Comparison of ENCODE assay signal across 22 mouse cellular contexts in genomic region chr1:4570730-4571129, GRCm38 (mm10).
DNase-seq lines count a peak whose midpoint lies in the region; ATAC-seq and TF ChIP-seq lines count a peak whose summit lies in the region.
"Had no signal": no experiment of that assay in that cellular context is flagged by ENCODE, and none has a peak within 500 bp of the region (broad histone marks: within the 10 kb centered on the region; RNA-seq: fewer than 3 reads in every experiment).

No protein-coding gene starts in this region.

- H3K36me3 ChIP-seq in heart, embryonic 14.5 days (ENCODE audit: control insufficient read depth, insufficient read depth, low read length), result no peaks in the 10 kb centered on the region
- H3K36me3 ChIP-seq in heart, embryonic 11.5 days (ENCODE audit: control insufficient read depth, insufficient read depth, low read length), result no peaks in the 10 kb centered on the region
- no peaks in the 10 kb centered on the region for H3K36me3 ChIP-seq in kidney, embryonic 14.5 days (ENCODE audit: control insufficient read depth, insufficient read depth, low read length)
- H3K36me3 ChIP-seq: embryonic facial prominence, embryonic 10.5 days; embryonic facial prominence, embryonic 15.5 days; stomach, embryonic 15.5 days had no signal

- no peak overlapping the region for H3K9ac ChIP-seq in heart, embryonic 14.5 days (ENCODE audit: low read length)
- no peak overlapping the region for H3K9ac ChIP-seq in heart, embryonic 11.5 days (ENCODE audit: low read depth, low read length)
- H3K9ac ChIP-seq in kidney, embryonic 14.5 days (ENCODE audit: low read depth, low read length), result no peak overlapping the region
- H3K9ac ChIP-seq: liver, embryonic 14.5 days had no signal

- H3K27ac ChIP-seq in heart, embryonic 14.5 days (replicated peaks in 1 of 2; ENCODE audit: control insufficient read depth in 1 of 2, insufficient read depth in 1 of 2, low read depth in 2 of 2, low read length in 2 of 2), result no peak overlapping the region
- no peak overlapping the region for H3K27ac ChIP-seq in heart, embryonic 11.5 days (ENCODE audit: low read depth, low read length)
- H3K27ac ChIP-seq in kidney, embryonic 14.5 days (ENCODE audit: low read depth, low read length), result no peak overlapping the region
- H3K27ac ChIP-seq: embryonic facial prominence, embryonic 15.5 days; liver, embryonic 14.5 days; macrophage had no signal

- DNase-seq in kidney, adult 9 months, result peak; percentile 19
- DNase-seq in 416B (ENCODE audit: low read depth), result peak; percentile 5
- DNase-seq in brain, embryonic 14.5 days (ENCODE audit: low read depth), result peak; percentile 1
- DNase-seq: adrenal gland, adult 2 months; adrenal gland, postnatal 36 days; kidney, adult 11 months; left cerebral cortex, postnatal 4 days; lung, adult 2 months; lung, postnatal 10 days; right cerebral cortex, postnatal 14 days had no signal

- H3K27me3 ChIP-seq in heart, embryonic 14.5 days (ENCODE audit: control insufficient read depth, insufficient read depth, low read length), result no peaks in the 10 kb centered on the region
- H3K27me3 ChIP-seq in heart, embryonic 11.5 days (ENCODE audit: control insufficient read depth, insufficient read depth, low read length), result no peaks in the 10 kb centered on the region
- H3K27me3 ChIP-seq in kidney, embryonic 14.5 days (ENCODE audit: control insufficient read depth, insufficient read depth, low read length), result no peaks in the 10 kb centered on the region
- H3K27me3 ChIP-seq: CH12.LX; embryonic facial prominence, embryonic 15.5 days; forebrain, embryonic 13.5 days; stomach, embryonic 15.5 days had no signal

- ATAC-seq in heart, embryonic 14.5 days (ENCODE audit: insufficient number of reproducible peaks, insufficient read depth, low FRiP score, low read depth), result no peak
- no peak for ATAC-seq in heart, embryonic 11.5 days (replicated peaks; ENCODE audit: insufficient number of reproducible peaks, low FRiP score, low TSS enrichment)
- no peak for ATAC-seq in kidney, embryonic 14.5 days (ENCODE audit: low FRiP score, low TSS enrichment)
- ATAC-seq: activated CD4-positive, CD25-positive, alpha-beta regulatory T cell, adult 4 months; inflammation-experienced regulatory T-cells, adult 6 months had no signal

- TF ChIP-seq POLR2A in brain, embryonic 14.5 days (IDR thresholded peaks at IDR 0.05; ENCODE audit: borderline replicate concordance, extremely low read depth, insufficient read depth, insufficient read length, poor library complexity, severe bottlenecking), result no peak

- H3K4me3 ChIP-seq in heart, embryonic 14.5 days (ENCODE audit: control insufficient read depth in 1 of 2, insufficient read depth in 1 of 2, low read depth in 1 of 2, low read length in 2 of 2), result no peak overlapping the region
- no peak overlapping the region for H3K4me3 ChIP-seq in heart, embryonic 11.5 days (ENCODE audit: low read depth, low read length)
- no peak overlapping the region for H3K4me3 ChIP-seq in kidney, embryonic 14.5 days (ENCODE audit: low read length)

- H3K4me1 ChIP-seq in heart, embryonic 14.5 days (ENCODE audit: control insufficient read depth in 2 of 2, insufficient read depth in 2 of 2, low read length in 2 of 2), result no peaks in the 10 kb centered on the region
- H3K4me1 ChIP-seq in heart, embryonic 11.5 days (ENCODE audit: control insufficient read depth, insufficient read depth, low read length), result no peaks in the 10 kb centered on the region
- H3K4me1 ChIP-seq in kidney, embryonic 14.5 days (ENCODE audit: control insufficient read depth, insufficient read depth, low read length), result no peaks in the 10 kb centered on the region
- H3K4me1 ChIP-seq: forebrain, embryonic 13.5 days had no signal

- no peak for TF ChIP-seq CTCF in brain, embryonic 14.5 days (IDR thresholded peaks at IDR 0.05; ENCODE audit: borderline replicate concordance, extremely low read depth, insufficient read depth, insufficient read length)

- H3K4me2 ChIP-seq in heart, embryonic 14.5 days (ENCODE audit: low read length), result peak overlapping the region; percentile 84
- no peak overlapping the region for H3K4me2 ChIP-seq in heart, embryonic 11.5 days
- H3K4me2 ChIP-seq in kidney, embryonic 14.5 days (replicated peaks; ENCODE audit: low read depth, low read length), result no peak overlapping the region

- H3K9me3 ChIP-seq in heart, embryonic 14.5 days (ENCODE audit: control insufficient read depth, low read length), result 0 out of 2 replicates have a peak, but pooled peaks cover 5% of the 10 kb centered on the region
- H3K9me3 ChIP-seq in heart, embryonic 11.5 days (replicated peaks; ENCODE audit: control insufficient read depth, low read length), result no peaks in the 10 kb centered on the region
- H3K9me3 ChIP-seq in kidney, embryonic 14.5 days (ENCODE audit: control insufficient read depth, low read length), result peaks cover 6% of the 10 kb centered on the region; the same call in 1 of the 2 replicates
- H3K9me3 ChIP-seq: embryonic facial prominence, embryonic 15.5 days; forebrain, embryonic 13.5 days; stomach, embryonic 15.5 days had no signal

- 94% methylated on average over 4 of the region's 4 CpGs for WGBS in heart, embryonic 14.5 days
- 83% methylated on average over 4 of the region's 4 CpGs for WGBS in heart, embryonic 11.5 days (ENCODE audit: insufficient replicate concordance)
- 94% methylated on average over 4 of the region's 4 CpGs for WGBS in kidney, embryonic 14.5 days
